Mouse (Mus musculus) heart, postnatal 0 days (tissue): ENCODE data around the gene Gnb1.

ENCODE experiments used
- CTCF ChIP-seq: IDR thresholded peaks from 2 replicates; pipeline ENCODE4 v1.5.1; 2016; ENCODE audit warnings: antibody characterized with exemption, control low read depth, low read depth
- EP300 ChIP-seq: IDR thresholded peaks from 2 replicates; pipeline ENCODE4 v1.6.1; 2016; ENCODE audit warnings: antibody characterized with exemption, low read depth

DNA sequence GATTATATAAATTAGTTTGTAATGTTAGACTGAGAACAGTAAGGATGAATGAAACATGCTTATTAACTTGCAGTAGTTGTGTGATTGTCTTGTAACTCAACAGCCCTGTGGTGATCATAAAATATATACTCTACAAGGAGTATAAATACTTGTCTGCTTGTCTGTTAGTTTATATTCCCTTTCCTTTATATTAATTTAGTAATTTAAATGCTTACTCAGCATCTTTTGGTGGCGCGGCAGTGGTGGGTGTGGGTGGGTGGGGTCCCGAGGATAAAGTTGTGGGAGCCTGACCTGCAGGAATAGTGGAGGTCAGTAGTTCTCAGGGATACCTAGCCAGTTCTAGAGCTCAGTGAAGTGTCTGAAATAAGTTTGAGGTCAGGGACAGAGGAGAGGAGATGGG is 6.8 kb downstream of the Gnb1 start:
- TF ChIP-seq EP300 (no peak), CTCF (no peak)
